Mouse (Mus musculus) bone marrow macrophage, adult 2 months (primary cell): Measurements from ENCODE around the gene Maoa. TPM values are rescaled to one million over a fixed set of nuclear protein-coding genes. Genes with fewer than 3 reads are reported as not detected.

Source experiments
- H3K27ac ChIP-seq: 2 replicates; pipeline ENCODE4 v1.5.1; 2012; ENCODE audit warnings: low read depth, low read length; ENCODE audit not compliant: insufficient read depth
- H3K4me1 ChIP-seq: 2 replicates; pipeline ENCODE4 v1.6.1; 2012; ENCODE audit warnings: low read length; ENCODE audit not compliant: control insufficient read depth, insufficient read depth
- H3K4me3 ChIP-seq: 2 replicates; pipeline ENCODE4 v1.5.1; 2012; ENCODE audit warnings: mild to moderate bottlenecking, low read length, moderate library complexity; ENCODE audit not compliant: insufficient read depth
- CTCF ChIP-seq: IDR thresholded peaks from 2 replicates; pipeline ENCODE4 v1.5.1; 2012; ENCODE audit warnings: low read depth, mild to moderate bottlenecking, low read length, moderate library complexity
- POLR2A ChIP-seq: IDR thresholded peaks from 2 replicates; pipeline ENCODE4 v1.6.1; 2012; ENCODE audit warnings: mild to moderate bottlenecking, low read depth, low read length, borderline replicate concordance
- polyA plus RNA-seq: library from polyadenylated mRNA; stranded (reverse); fragments of >200 nt; gene quantifications from 2 replicates; pipeline ENCODE4 v1.2.4, GENCODE M21; 2012; ENCODE audit not compliant: missing spikeins, insufficient read depth, insufficient read length

Maoa gene
- 3.0 and 3.4 TPM in 2 replicates for polyA plus RNA-seq

DNA sequence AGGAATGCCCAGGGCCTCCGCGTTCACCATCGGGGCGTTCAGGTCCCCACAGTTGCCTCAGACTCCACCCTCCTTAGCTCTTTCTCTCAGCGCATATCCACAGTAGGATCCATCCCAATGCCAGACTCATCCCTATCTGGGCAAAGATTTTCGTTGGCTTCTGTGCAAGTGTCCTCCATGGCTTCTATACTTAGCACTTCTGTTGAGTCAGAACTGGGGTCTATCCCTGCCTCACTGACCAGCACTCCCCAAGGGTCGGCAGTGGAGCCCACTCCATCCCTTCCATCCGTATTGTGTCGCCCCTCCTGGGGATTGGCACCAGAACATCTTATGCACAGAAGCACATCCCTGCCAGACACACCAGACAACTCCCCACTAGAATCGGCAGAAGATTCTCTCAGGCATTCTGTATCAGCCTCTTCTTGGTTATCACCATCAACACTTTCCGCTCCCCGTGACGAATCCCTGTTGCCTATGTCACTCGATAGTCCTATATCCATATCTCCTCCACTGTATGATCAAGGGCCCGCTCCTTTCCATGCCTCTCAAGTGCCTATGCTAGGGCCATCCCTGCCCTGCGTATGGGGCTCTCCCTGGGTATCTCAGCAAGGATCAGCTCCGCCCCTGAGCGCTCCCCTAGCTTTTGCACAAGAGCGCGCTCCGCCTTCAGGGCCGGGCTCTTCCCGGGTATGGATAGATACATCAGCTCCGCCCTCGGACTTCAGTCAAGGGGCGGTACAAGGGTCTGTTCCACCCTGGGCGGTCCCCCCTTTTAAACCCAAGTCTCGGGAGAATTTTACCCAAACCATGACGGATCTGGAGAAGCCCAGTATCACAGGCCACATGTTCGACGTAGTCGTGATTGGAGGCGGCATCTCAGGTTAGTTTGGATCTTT lies at the start of gene Maoa:
Maoa (plus strand) TSS at position 665 of the 896 bp plus-strand sequence.
- no peaks in the 10 kb centered on the region for H3K4me1 ChIP-seq
- H3K27ac ChIP-seq: peak within 1 kb of the TSS; percentile 43
- TF ChIP-seq POLR2A: no peak
- no peak for TF ChIP-seq CTCF
- H3K4me3 ChIP-seq: peak within 1 kb of the TSS; percentile 72

DNA sequence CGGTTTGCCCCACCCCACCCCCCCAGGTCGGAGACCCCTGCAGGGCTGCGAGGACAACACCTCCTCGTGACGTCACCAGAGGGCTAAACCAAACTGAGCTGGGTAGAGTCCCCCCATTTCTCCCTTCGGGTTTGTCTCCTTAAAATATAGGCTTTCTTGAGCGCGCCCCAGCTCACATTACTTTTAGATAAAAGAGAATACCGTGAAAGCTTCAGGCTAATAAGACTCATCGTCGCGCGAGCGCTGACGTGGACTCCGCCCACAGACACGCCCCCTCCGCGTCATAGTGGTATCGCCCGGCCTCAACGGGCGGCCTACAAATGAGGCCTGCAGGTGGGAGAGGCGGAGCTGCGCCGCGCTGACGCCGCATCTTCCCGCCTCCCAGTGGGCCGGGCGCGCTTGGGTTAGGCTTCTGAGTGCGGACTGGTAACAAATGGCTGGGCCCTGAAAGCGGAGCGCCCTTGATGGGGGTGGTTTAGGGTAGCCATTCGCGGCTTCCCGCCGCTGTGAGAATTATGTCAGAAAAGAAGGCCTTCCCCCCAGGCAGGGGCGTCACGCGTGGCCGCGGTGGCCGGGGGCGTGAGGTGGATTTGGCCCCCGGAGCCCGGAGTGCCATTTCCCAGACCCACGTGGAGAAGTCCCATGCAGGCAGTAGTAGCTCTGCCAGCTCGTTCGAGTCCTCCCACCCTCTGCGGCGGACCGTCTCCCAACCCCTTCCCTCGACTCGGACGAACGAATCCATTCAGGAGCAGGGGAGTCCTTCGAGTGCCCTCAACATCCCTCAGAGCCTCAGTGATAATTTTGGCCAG lies 1.1 kb upstream of the Maoa start:
- H3K27ac ChIP-seq: peak overlapping the region; percentile 61
- H3K4me3 ChIP-seq: peak overlapping the region; percentile 72
- H3K4me1 ChIP-seq: no peaks in the 10 kb centered on the region
- TF ChIP-seq POLR2A: no peak
- TF ChIP-seq CTCF: no peak

DNA sequence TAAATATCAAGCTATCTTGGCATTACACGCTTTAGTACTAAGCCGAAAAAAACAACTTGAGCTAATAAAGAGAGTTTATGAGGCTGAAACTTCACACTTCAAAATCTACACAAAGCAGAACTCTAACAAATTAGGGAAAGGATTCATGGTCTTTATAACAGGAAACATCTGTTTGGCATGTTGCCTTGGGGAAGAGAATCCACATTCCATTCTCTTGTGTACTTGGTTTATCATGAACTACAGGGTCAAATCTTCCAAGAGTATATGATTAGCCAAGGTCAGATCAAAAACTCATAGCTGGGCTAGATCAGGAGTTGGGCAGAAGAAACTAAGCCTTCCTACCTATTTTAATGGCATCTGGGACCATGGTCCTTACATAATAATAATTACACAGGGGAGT lies 37.0 kb downstream of the Maoa start:
- Histone ChIP-seq H3K27ac (no peak overlapping the region), H3K4me3 (no peak overlapping the region), H3K4me1 (no peaks in the 10 kb centered on the region)
- TF ChIP-seq POLR2A: no peak
- TF ChIP-seq CTCF: no peak

DNA sequence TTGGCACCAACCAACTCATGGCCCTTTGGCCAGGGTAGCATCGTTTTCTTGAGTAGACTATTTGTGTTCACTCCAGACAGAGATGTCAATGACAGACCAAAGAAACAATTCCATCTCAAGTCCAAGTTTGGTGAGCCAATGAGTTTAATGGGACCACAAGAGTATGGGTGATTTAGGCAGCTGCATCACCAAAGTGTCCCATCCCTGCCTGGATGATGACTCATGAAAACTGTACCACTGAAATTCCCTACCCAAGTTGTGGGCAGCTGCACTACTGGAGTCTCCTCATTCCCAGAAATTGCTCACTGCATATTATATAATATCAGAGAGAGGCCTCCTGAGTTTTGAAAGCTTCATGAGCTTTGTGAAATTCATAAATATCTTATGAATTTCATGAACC lies 86.6 kb downstream of the Maoa start:
- TF ChIP-seq POLR2A (no peak), CTCF (no peak)
- no peak overlapping the region for H3K27ac ChIP-seq
- H3K4me3 ChIP-seq: no peak overlapping the region
- H3K4me1 ChIP-seq: no peaks in the 10 kb centered on the region

DNA sequence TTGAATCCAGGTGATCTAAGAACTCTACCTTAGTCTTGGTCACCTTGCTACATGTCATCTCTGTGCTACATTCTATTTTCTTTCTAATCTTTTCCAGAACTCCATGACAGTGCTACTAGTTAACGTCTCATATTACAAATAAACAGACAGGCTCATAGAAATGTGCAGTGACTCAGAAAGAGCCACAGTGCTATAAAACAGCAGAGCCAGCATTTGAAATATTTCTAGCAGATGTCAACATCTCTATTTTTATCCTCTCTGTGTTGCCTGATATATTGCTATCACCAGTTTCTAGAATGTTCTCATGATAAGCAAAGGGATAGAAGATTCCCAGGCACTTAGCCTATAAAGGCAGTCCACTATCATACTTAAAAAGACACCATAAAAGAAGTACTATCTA lies 94.5 kb downstream of the Maoa start:
- no peak overlapping the region for H3K4me3 ChIP-seq
- H3K4me1 ChIP-seq: no peaks in the 10 kb centered on the region
- TF ChIP-seq POLR2A (no peak), CTCF (no peak)
- H3K27ac ChIP-seq: no peak overlapping the region

Other genes with a start within 250 kb of the Maoa start
- gene Cypt1, start 96.8 kb upstream of the Maoa start, polyA plus RNA-seq: not detected in 2 replicates
- gene Maob, start 197.7 kb downstream of the Maoa start, polyA plus RNA-seq: not detected in 2 replicates